Mouse (Mus musculus) bone marrow macrophage, adult 2 months (primary cell): Measurements from ENCODE around the gene Ndufc2.

Source experiments
- CTCF ChIP-seq: IDR thresholded peaks from 2 replicates; pipeline ENCODE4 v1.5.1; 2012; ENCODE audit warnings: low read depth, mild to moderate bottlenecking, low read length, moderate library complexity
- POLR2A ChIP-seq: IDR thresholded peaks from 2 replicates; pipeline ENCODE4 v1.6.1; 2012; ENCODE audit warnings: mild to moderate bottlenecking, low read depth, low read length, borderline replicate concordance

- TF ChIP-seq CTCF, result no peak
- TF ChIP-seq POLR2A, result no peak
Measured at GRCm38 (mm10) chr7:97413981-97414380, 14.2 kb downstream of the Ndufc2 start.
